Mouse (Mus musculus) neural tube, embryonic 11.5 days (tissue): ENCODE measurements at regions not wholly inside any gene's neighbourhood (a gene's known extent, or its start where the extent isn't known, plus 50 kb on each side); places are given as distances from the start of the nearest gene placed in this dataset.
A peak's percentile ranks its signal among the peaks of the same experiment; 100 is the strongest.
"Not testable (repeated sequence)": the region's sequence is repeated elsewhere in the genome, so short reads cannot be mapped to it uniquely, and the experiment has no call there.

Source experiments
- ATAC-seq: fragments of 200-750 bp; cut with Nextera tagmentation; 2 replicates; pipeline ENCODE4 v1.8.0; 2017; ENCODE audit warnings: moderate number of reproducible peaks, mild to moderate bottlenecking, moderate TSS enrichment, moderate library complexity; ENCODE audit not compliant: insufficient read depth, low FRiP score, low TSS enrichment
- DNase-seq: peaks from one replicate; pipeline ENCODE4 v3.0.0-alpha.2; 2015; ENCODE audit warnings: low spot score
- H3K27ac ChIP-seq: fragments of 300-500 bp; sonication (generic); 2 replicates; pipeline ENCODE4 v1.5.1; 2014; ENCODE audit warnings: low read depth, mild to moderate bottlenecking, low read length
- H3K27me3 ChIP-seq: fragments of 300-500 bp; sonication (generic); 2 replicates; pipeline ENCODE4 v1.6.1; 2014; ENCODE audit warnings: mild to moderate bottlenecking, low read length, mixed read lengths; ENCODE audit not compliant: control insufficient read depth, insufficient read depth
- H3K36me3 ChIP-seq: fragments of 300-500 bp; sonication (generic); 2 replicates; pipeline ENCODE4 v1.6.1; 2014; ENCODE audit warnings: mild to moderate bottlenecking, low read length, moderate library complexity, mixed read lengths; ENCODE audit not compliant: control insufficient read depth, insufficient read depth
- H3K4me1 ChIP-seq: fragments of 300-500 bp; sonication (generic); 2 replicates; pipeline ENCODE4 v1.6.1; 2014; ENCODE audit warnings: low read length, mixed read lengths; ENCODE audit not compliant: control insufficient read depth, insufficient read depth
- H3K4me2 ChIP-seq: fragments of 300-500 bp; sonication (generic); 2 replicates; pipeline ENCODE4 v1.6.1; 2014; ENCODE audit warnings: low read depth, mild to moderate bottlenecking, moderate library complexity
- H3K4me3 ChIP-seq: fragments of 300-500 bp; sonication (generic); 2 replicates; pipeline ENCODE4 v1.5.1; 2014; ENCODE audit warnings: low read depth, low read length
- H3K9ac ChIP-seq: fragments of 300-500 bp; sonication (generic); 2 replicates; pipeline ENCODE4 v1.6.1; 2014; ENCODE audit warnings: mild to moderate bottlenecking, low read length
- H3K9me3 ChIP-seq: fragments of 300-500 bp; sonication (generic); 2 replicates; pipeline ENCODE4 v1.6.1; 2016; ENCODE audit warnings: low read length; ENCODE audit not compliant: control insufficient read depth
- WGBS: fragments of 180-500 bp; shearing (Covaris S2); extraction: QIAGEN DNeasy Blood & Tissue Kit; methylation state at CpG from one replicate; pipeline ENCODE4 v1.1.7; 2014; 5-methylcytosine and 5-hydroxymethylcytosine counted together

- WGBS: 46% methylated on average over 9 of the region's 9 CpGs
- H3K4me1 ChIP-seq: no peaks in the 10 kb centered on the region
- ATAC-seq: no peak
- H3K4me2 ChIP-seq: no peak overlapping the region
- no peak for DNase-seq
- H3K27me3 ChIP-seq: no peaks in the 10 kb centered on the region
- H3K36me3 ChIP-seq: no peaks in the 10 kb centered on the region
- no peak overlapping the region for H3K27ac ChIP-seq
- no peaks in the 10 kb centered on the region for H3K9me3 ChIP-seq
- no peak overlapping the region for H3K9ac ChIP-seq
- no peak overlapping the region for H3K4me3 ChIP-seq
Measured at GRCm38 (mm10) chr15:8842129-8842528, 125.6 kb upstream of the Ranbp3l start.

GRCm38 (mm10) chr15:8839462-8839861 is 128.3 kb upstream of the Ranbp3l start:
- Histone ChIP-seq H3K27ac (no peak overlapping the region), H3K9ac (no peak overlapping the region), H3K27me3 (no peaks in the 10 kb centered on the region), H3K9me3 (no peaks in the 10 kb centered on the region), H3K4me3 (no peak overlapping the region), H3K36me3 (no peaks in the 10 kb centered on the region), H3K4me2 (no peak overlapping the region), H3K4me1 (no peaks in the 10 kb centered on the region)
- WGBS: 90% methylated on average over 1 of the region's 1 CpGs
- ATAC-seq (no peak), DNase-seq (no peak)

- no peak overlapping the region for H3K9ac ChIP-seq
- no peak for ATAC-seq
- H3K27me3 ChIP-seq: no peaks in the 10 kb centered on the region
- 71% methylated on average over 4 of the region's 4 CpGs for WGBS
- no peaks in the 10 kb centered on the region for H3K36me3 ChIP-seq
- no peak overlapping the region for H3K4me3 ChIP-seq
- H3K4me1 ChIP-seq: no peaks in the 10 kb centered on the region
- no peak overlapping the region for H3K27ac ChIP-seq
- H3K9me3 ChIP-seq: no peaks in the 10 kb centered on the region
- DNase-seq: no peak
- no peak overlapping the region for H3K4me2 ChIP-seq
Measured at GRCm38 (mm10) chr15:8834151-8834550, 123.6 kb upstream of the Slc1a3 start.

DNA sequence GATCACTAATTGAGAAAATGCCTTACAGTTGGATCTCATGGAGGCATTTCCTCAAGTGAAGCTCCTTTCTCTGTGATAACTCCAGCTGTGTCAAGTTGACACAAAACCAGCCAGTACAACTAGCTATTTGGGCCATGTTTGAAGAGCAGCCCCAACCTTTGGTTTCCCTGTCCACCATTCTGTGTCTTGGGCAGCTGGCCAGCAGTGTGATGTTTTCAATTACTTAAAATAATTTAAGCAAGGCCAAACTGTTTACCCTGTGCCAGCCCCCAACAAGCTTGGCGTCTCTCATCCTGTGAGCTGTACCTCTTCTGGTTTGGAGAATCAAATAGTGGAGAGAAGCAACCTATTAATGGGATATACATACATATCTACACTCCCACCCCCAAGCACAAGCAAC is 122.4 kb upstream of the Slc1a3 start:
- Histone ChIP-seq H3K36me3 (no peaks in the 10 kb centered on the region), H3K27ac (no peak overlapping the region), H3K4me3 (no peak overlapping the region), H3K4me1 (no peaks in the 10 kb centered on the region), H3K9ac (no peak overlapping the region), H3K9me3 (no peaks in the 10 kb centered on the region), H3K4me2 (no peak overlapping the region), H3K27me3 (no peaks in the 10 kb centered on the region)
- DNase-seq (no peak), ATAC-seq (no peak)
- WGBS: 56% methylated on average over 1 of the region's 1 CpGs

- H3K27me3 ChIP-seq: no peaks in the 10 kb centered on the region
- H3K9me3 ChIP-seq: no peaks in the 10 kb centered on the region
- no peaks in the 10 kb centered on the region for H3K4me1 ChIP-seq
- ATAC-seq (no peak), DNase-seq (no peak)
- no peaks in the 10 kb centered on the region for H3K36me3 ChIP-seq
- H3K9ac ChIP-seq: no peak overlapping the region
- 36% methylated on average over 13 of the region's 13 CpGs for WGBS
- no peak overlapping the region for H3K4me2 ChIP-seq
- no peak overlapping the region for H3K4me3 ChIP-seq
- no peak overlapping the region for H3K27ac ChIP-seq
Measured at GRCm38 (mm10) chr15:8831720-8832620, 121.4 kb upstream of the Slc1a3 start.

- ATAC-seq: no peak
- Histone ChIP-seq H3K9ac (no peak overlapping the region), H3K27me3 (no peaks in the 10 kb centered on the region), H3K27ac (no peak overlapping the region), H3K9me3 (no peaks in the 10 kb centered on the region), H3K4me3 (no peak overlapping the region), H3K36me3 (no peaks in the 10 kb centered on the region), H3K4me2 (no peak overlapping the region), H3K4me1 (no peaks in the 10 kb centered on the region)
- 88% methylated on average over 6 of the region's 6 CpGs for WGBS
- DNase-seq: no peak
Measured at GRCm38 (mm10) chr15:8824861-8825260, 114.3 kb upstream of the Slc1a3 start.

DNA sequence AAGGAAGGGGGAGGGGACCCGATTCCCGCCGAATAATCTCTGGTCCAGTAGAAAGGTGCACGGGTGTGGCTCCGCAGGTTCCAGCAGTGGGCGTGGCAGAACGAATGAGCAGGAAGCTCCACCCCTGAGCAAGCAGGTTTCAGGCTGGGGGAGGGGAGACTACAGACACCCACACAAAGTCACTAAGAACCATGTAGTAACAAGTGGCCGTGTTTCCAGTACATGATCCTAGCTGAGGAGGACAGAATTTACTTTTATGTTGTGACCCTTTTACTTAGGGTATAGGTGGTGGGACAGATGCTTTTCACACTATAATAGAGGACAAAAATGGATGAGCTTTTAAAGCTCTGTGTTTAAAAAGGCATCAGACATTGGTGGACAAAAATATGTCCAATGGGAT is 112.2 kb upstream of the Slc1a3 start:
- DNase-seq, H3K9ac ChIP-seq, H3K27ac ChIP-seq, H3K27me3 ChIP-seq, H3K4me3 ChIP-seq, H3K4me2 ChIP-seq, H3K36me3 ChIP-seq, H3K4me1 ChIP-seq, H3K9me3 ChIP-seq, ATAC-seq: not testable (repeated sequence)
- WGBS: 98% methylated on average over 2 of the region's 8 CpGs

- no peak overlapping the region for H3K4me3 ChIP-seq
- WGBS: 60% methylated on average over 8 of the region's 8 CpGs
- H3K4me2 ChIP-seq: no peak overlapping the region
- H3K9ac ChIP-seq: no peak overlapping the region
- no peaks in the 10 kb centered on the region for H3K36me3 ChIP-seq
- no peak for DNase-seq
- 0 out of 2 replicates have a peak, but pooled peaks cover 11% of the 10 kb centered on the region for H3K4me1 ChIP-seq
- no peaks in the 10 kb centered on the region for H3K27me3 ChIP-seq
- H3K27ac ChIP-seq: no peak overlapping the region
- 0 out of 2 replicates have a peak, but pooled peaks have one; percentile 27 for ATAC-seq
- H3K9me3 ChIP-seq: no peaks in the 10 kb centered on the region
Measured at GRCm38 (mm10) chr15:8817542-8817941, 107.0 kb upstream of the Slc1a3 start.
